Mouse (Mus musculus) limb, embryonic 14.5 days (tissue): ENCODE results near the gene Nsun7. TPM values are rescaled to one million over a fixed set of nuclear protein-coding genes. Genes with fewer than 3 reads are reported as not detected.
"Not testable (repeated sequence)": the region's sequence is repeated elsewhere in the genome, so short reads cannot be mapped to it uniquely, and the experiment has no call there.

Experiments
- ATAC-seq: fragments of 200-750 bp; cut with Nextera tagmentation; 2 replicates; pipeline ENCODE4 v1.8.0; 2017; ENCODE audit warnings: low read depth, moderate number of reproducible peaks, moderate TSS enrichment; ENCODE audit not compliant: low FRiP score
- DNase-seq: peaks from one replicate; pipeline ENCODE4 v3.0.0-alpha.2; 2015; ENCODE audit warnings: low spot score
- H3K27ac ChIP-seq: fragments of 300-500 bp; sonication (generic); replicated peaks from 2 replicates; pipeline ENCODE4 v1.5.1; 2014; ENCODE audit warnings: low read depth, mild to moderate bottlenecking, low read length, moderate library complexity, mixed read lengths
- H3K27me3 ChIP-seq: fragments of 300-500 bp; sonication (generic); 2 replicates; pipeline ENCODE4 v1.6.1; 2014; ENCODE audit warnings: low read length, mixed read lengths; ENCODE audit not compliant: control insufficient read depth, insufficient read depth
- H3K36me3 ChIP-seq: fragments of 300-500 bp; sonication (generic); 2 replicates; pipeline ENCODE4 v1.6.1; 2014; ENCODE audit warnings: mild to moderate bottlenecking, low read length, moderate library complexity, mixed read lengths; ENCODE audit not compliant: control insufficient read depth, insufficient read depth
- H3K4me1 ChIP-seq: fragments of 300-500 bp; sonication (generic); 2 replicates; pipeline ENCODE4 v1.6.1; 2014; ENCODE audit warnings: antibody characterized with exemption, low read length, mixed read lengths; ENCODE audit not compliant: control insufficient read depth, insufficient read depth
- H3K4me2 ChIP-seq: fragments of 300-500 bp; sonication (generic); replicated peaks from 2 replicates; pipeline ENCODE4 v1.6.1; 2014; ENCODE audit warnings: low read depth, mild to moderate bottlenecking, low read length, moderate library complexity; ENCODE audit not compliant: severe bottlenecking
- H3K4me3 ChIP-seq: fragments of 300-500 bp; sonication (generic); replicated peaks from 2 replicates; pipeline ENCODE4 v1.5.1; 2014; ENCODE audit warnings: low read length
- H3K9ac ChIP-seq: fragments of 300-500 bp; sonication (generic); 2 replicates; pipeline ENCODE4 v1.6.1; 2014; ENCODE audit warnings: mild to moderate bottlenecking, low read depth, low read length, moderate library complexity; ENCODE audit not compliant: severe bottlenecking
- H3K9me3 ChIP-seq: fragments of 300-500 bp; sonication (generic); 2 replicates; pipeline ENCODE4 v1.6.1; 2016; ENCODE audit warnings: low read length; ENCODE audit not compliant: control insufficient read depth
- POLR2A ChIP-seq: fragments of 200-500 bp; IDR thresholded peaks from 2 replicates; pipeline ENCODE4 v1.8.0; 2012; ENCODE audit warnings: inconsistent platforms, mild to moderate bottlenecking, moderate library complexity, borderline replicate concordance; ENCODE audit not compliant: insufficient read depth, insufficient read length; ENCODE audit errors: extremely low read depth
- WGBS: fragments of 180-500 bp; shearing (Covaris S2); extraction: QIAGEN DNeasy Blood & Tissue Kit; methylation state at CpG from one replicate; pipeline ENCODE4 v1.1.7; 2014; 5-methylcytosine and 5-hydroxymethylcytosine counted together
- polyA plus RNA-seq, 2 experiments: library from polyadenylated mRNA; depleted of rRNA in 1 of 2; stranded (reverse) in 1 of 2; unstranded in 1 of 2; fragments of >200 nt; fragmentation: Nextera tagmentation in 1 of 2; extraction: Ambion mirVana in 1 of 2; gene quantifications; 2 replicates each; pipeline versions ENCODE4 v1.2.1 to v1.2.3; 2012 to 2014

Nsun7 gene
- polyA plus RNA-seq, 2 experiments, result 0.33 to 2.4 TPM

DNA sequence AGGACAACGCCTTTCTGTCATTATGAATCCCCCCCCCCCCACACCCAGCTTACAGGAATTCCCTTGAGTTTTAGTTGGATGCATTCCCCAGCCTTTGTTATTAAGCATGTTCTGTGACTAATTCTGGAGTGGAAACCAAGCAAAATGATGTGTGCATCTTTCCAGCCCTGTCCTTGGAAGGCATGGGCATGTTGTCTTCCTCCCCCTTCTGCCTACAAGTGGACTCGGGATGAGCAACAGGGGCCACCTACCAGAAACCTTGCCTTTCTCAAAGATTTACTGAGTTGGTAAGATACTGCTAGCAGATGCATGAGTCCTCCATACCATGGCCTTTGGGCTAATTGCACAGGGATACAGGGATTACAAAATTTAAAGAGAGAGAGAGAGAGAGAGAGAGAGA lies 697 bp upstream of the Nsun7 start:
- Histone ChIP-seq H3K27ac (no peak overlapping the region), H3K4me1 (no peaks in the 10 kb centered on the region), H3K4me3 (no peak overlapping the region), H3K27me3 (no peaks in the 10 kb centered on the region), H3K9me3 (no peaks in the 10 kb centered on the region), H3K4me2 (no peak overlapping the region), H3K36me3 (no peaks in the 10 kb centered on the region), H3K9ac (no peak overlapping the region)
- WGBS, result 67% methylated on average over 2 of the region's 2 CpGs
- TF ChIP-seq POLR2A, result no peak
- ATAC-seq, result no peak
- no peak for DNase-seq

DNA sequence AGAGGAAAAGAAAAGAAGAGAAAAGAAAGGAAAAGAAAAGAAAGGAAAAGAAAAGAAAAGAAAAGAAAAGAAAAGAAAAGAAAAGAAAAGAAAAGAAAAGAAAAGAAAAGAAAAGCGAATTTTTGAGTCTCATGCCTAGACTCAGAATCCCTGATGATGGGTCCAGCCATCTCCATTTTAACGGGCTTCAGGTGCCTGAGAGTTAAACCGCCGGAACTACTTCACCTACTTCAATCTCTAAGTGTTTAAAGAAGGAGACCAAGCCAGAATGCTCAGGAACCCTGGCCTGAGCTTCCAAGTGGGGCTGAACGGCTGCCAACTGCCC lies 304 bp upstream of the Nsun7 start:
- not testable (repeated sequence) for H3K36me3 ChIP-seq, H3K9me3 ChIP-seq, H3K27ac ChIP-seq, DNase-seq, H3K27me3 ChIP-seq, H3K4me1 ChIP-seq
- Histone ChIP-seq H3K9ac (peak overlapping the region; percentile 76), H3K4me2 (peak overlapping the region; percentile 92), H3K4me3 (peak overlapping the region; percentile 63)
- WGBS, result 5% methylated on average over 5 of the region's 5 CpGs
- ATAC-seq, result peak; percentile 44; the same call in 1 of the 2 replicates

DNA sequence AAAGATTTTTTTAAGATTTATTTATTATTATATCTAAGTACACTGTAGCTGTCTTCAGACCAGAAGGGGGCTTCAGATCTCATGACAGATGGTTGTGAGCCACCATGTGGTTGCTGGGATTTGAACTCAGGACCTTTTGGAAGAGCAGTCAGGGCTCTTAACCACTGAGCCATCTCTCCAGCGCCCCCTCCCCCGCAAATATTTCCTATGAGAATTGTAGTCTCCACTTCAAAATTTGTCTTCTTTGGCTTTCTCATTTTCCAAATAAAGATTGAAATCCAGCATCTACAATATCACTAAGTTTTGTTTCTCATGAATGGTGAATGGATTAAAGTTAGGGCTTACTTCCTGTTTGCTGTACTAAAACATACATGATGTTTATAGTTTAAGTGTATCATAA lies 2.8 kb downstream of the Nsun7 start:
- Histone ChIP-seq H3K9me3 (no peaks in the 10 kb centered on the region), H3K4me3 (no peak overlapping the region), H3K36me3 (no peaks in the 10 kb centered on the region), H3K27me3 (no peaks in the 10 kb centered on the region), H3K27ac (no peak overlapping the region), H3K4me1 (no peaks in the 10 kb centered on the region), H3K4me2 (no peak overlapping the region), H3K9ac (no peak overlapping the region)
- DNase-seq, result no peak
- ATAC-seq, result no peak
- WGBS, result 89% methylated on average over 2 of the region's 2 CpGs
- no peak for TF ChIP-seq POLR2A

DNA sequence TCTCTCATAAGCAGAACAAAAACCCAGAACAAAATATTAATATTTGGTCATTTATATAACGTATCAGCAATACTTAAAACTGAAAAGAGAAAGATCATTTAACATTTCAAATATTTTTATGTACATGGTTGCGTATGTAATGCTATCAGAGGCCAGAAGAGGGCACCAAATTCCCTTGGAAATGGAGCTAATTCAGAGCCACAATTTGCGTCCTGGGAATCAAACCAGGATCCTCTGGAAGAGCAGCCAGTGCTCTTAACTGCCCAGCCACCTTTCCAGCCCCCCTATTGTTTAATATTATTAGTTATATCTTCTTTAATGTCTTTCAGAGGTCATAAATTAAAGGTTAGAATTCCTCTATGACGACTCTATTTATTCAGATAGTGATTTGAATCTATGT lies 3.7 kb downstream of the Nsun7 start:
- Histone ChIP-seq H3K4me3 (no peak overlapping the region), H3K27ac (no peak overlapping the region), H3K9me3 (no peaks in the 10 kb centered on the region), H3K4me1 (no peaks in the 10 kb centered on the region), H3K36me3 (no peaks in the 10 kb centered on the region), H3K4me2 (no peak overlapping the region), H3K27me3 (no peaks in the 10 kb centered on the region), H3K9ac (no peak overlapping the region)
- no peak for TF ChIP-seq POLR2A
- ATAC-seq (no peak), DNase-seq (peak; percentile 54)
- 33% methylated on average over 4 of the region's 4 CpGs for WGBS

DNA sequence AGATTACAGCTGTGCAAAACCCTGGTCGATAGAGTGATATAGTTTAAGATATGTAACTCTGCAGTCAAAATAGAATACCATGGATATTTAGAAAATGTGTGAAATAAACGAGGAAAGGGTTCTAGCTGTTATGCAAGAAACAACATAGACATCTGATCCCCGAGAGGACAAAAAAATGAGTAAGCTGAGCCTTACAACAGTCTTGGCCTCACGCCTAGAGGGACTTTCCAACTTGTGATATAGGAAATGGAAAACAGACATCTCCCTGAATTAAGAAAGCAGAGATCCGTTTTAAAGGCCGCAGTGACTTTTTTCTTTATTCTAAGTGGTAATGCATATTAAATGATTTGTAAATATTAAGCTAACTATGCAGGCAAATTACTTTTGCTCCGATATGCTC lies 9.9 kb downstream of the Nsun7 start:
- Histone ChIP-seq H3K9ac (no peak overlapping the region), H3K4me2 (no peak overlapping the region), H3K27me3 (no peaks in the 10 kb centered on the region), H3K9me3 (no peaks in the 10 kb centered on the region), H3K4me3 (no peak overlapping the region), H3K27ac (no peak overlapping the region), H3K4me1 (peaks cover 11% of the 10 kb centered on the region; the same call in 1 of the 2 replicates), H3K36me3 (no peaks in the 10 kb centered on the region)
- WGBS, result 51% methylated on average over 7 of the region's 7 CpGs
- DNase-seq (peak; percentile 87), ATAC-seq (no peak)
- no peak for TF ChIP-seq POLR2A

DNA sequence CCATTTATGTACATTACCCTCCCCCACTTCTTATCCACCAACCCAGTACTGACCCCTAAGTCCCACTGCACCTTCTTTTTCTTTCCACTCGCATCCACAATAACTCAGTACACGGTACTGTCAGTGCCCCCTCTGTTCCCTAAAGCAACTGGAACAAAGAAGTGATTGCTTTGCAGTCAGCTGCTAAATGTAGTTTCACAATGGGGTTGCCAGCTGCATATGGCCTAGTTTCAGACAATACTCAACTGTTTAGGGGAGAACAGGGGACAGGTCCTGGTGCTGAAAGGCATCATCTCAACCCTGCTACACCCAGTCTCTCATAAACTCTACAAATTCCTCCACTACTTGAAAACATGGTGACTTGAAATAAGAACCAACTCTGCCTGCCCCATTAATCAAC lies 11.4 kb downstream of the Nsun7 start:
- Histone ChIP-seq H3K4me3 (no peak overlapping the region), H3K27ac (no peak overlapping the region), H3K9ac (no peak overlapping the region), H3K4me2 (no peak overlapping the region), H3K36me3 (no peaks in the 10 kb centered on the region), H3K4me1 (peaks cover 11% of the 10 kb centered on the region; the same call in 1 of the 2 replicates), H3K9me3 (no peaks in the 10 kb centered on the region), H3K27me3 (no peaks in the 10 kb centered on the region)
- 78% methylated on average over 2 of the region's 2 CpGs for WGBS
- no peak for TF ChIP-seq POLR2A
- no peak for DNase-seq
- ATAC-seq, result no peak
